Mouse (Mus musculus) midbrain, postnatal 0 days (tissue): Measurements from ENCODE around the gene Gm10837. TPM values are rescaled to one million over a fixed set of nuclear protein-coding genes. Genes with fewer than 3 reads are reported as not detected.

ENCODE experiments used
- ATAC-seq: fragments of 200-750 bp; cut with Nextera tagmentation; 2 replicates; pipeline ENCODE4 v1.8.0; 2017; ENCODE audit warnings: moderate number of reproducible peaks, mild to moderate bottlenecking, moderate TSS enrichment, moderate library complexity; ENCODE audit not compliant: low FRiP score
- DNase-seq: peaks from one replicate; pipeline ENCODE4 v3.0.0-alpha.2; 2015; ENCODE audit warnings: low spot score
- H3K27ac ChIP-seq: fragments of 300-500 bp; sonication (generic); 2 replicates; pipeline ENCODE4 v1.5.1; 2014; ENCODE audit warnings: low read depth, mild to moderate bottlenecking, low read length, mixed read lengths
- H3K27me3 ChIP-seq: fragments of 300-500 bp; sonication (generic); 2 replicates; pipeline ENCODE4 v1.6.1; 2014; ENCODE audit warnings: low read length, control low read depth, mixed read lengths; ENCODE audit not compliant: insufficient read depth
- H3K36me3 ChIP-seq: fragments of 300-500 bp; sonication (generic); 2 replicates; pipeline ENCODE4 v1.6.1; 2014; ENCODE audit warnings: low read length, control low read depth, mixed read lengths; ENCODE audit not compliant: insufficient read depth
- H3K4me1 ChIP-seq: fragments of 300-500 bp; sonication (generic); 2 replicates; pipeline ENCODE4 v1.6.1; 2014; ENCODE audit warnings: mild to moderate bottlenecking, control low read depth, antibody characterized with exemption, low read length, mixed read lengths; ENCODE audit not compliant: insufficient read depth
- H3K4me2 ChIP-seq: fragments of 300-500 bp; sonication (generic); 2 replicates; pipeline ENCODE4 v1.6.1; 2014; ENCODE audit warnings: low read depth, mild to moderate bottlenecking, low read length, mixed read lengths; ENCODE audit not compliant: poor library complexity, severe bottlenecking
- H3K4me3 ChIP-seq: fragments of 300-500 bp; sonication (generic); 2 replicates; pipeline ENCODE4 v1.5.1; 2014; ENCODE audit warnings: low read depth, mild to moderate bottlenecking, low read length, moderate library complexity
- H3K9ac ChIP-seq: fragments of 300-500 bp; sonication (generic); replicated peaks from 2 replicates; pipeline ENCODE4 v1.6.1; 2014; ENCODE audit warnings: mild to moderate bottlenecking, low read length, moderate library complexity, mixed read lengths; ENCODE audit not compliant: poor library complexity, severe bottlenecking
- H3K9me3 ChIP-seq: fragments of 300-500 bp; sonication (generic); 2 replicates; pipeline ENCODE4 v1.6.1; 2016; ENCODE audit warnings: low read length, control low read depth
- CTCF ChIP-seq: IDR thresholded peaks from 2 replicates; pipeline ENCODE4 v1.5.1; 2016; ENCODE audit warnings: antibody characterized with exemption, mild to moderate bottlenecking
- WGBS: fragments of 180-500 bp; shearing (Covaris S2); extraction: QIAGEN DNeasy Blood & Tissue Kit; methylation state at CpG from one replicate; pipeline ENCODE4 v1.1.7; 2014; 5-methylcytosine and 5-hydroxymethylcytosine counted together
- polyA plus RNA-seq: library from polyadenylated mRNA; unstranded; fragments of >200 nt; fragmentation: Nextera tagmentation; extraction: Ambion mirVana; gene quantifications from 2 replicates; pipeline ENCODE4 v1.2.1, GENCODE M21; 2015
- total RNA-seq: library from RNA; depleted of rRNA; stranded (reverse); fragments of >200 nt; gene quantifications from 2 replicates; pipeline ENCODE4 v1.2.3, GENCODE M21; 2014; rRNA removed

Gm10837 gene
- total and polyA plus RNA-seq, 2 experiments from 2014 or later = 0.32 to 0.38 TPM

GRCm38 (mm10) chr14:122535986-122536385, 45.6 kb downstream of the Gm10837 start:
- no peaks in the 10 kb centered on the region for H3K27me3 ChIP-seq
- H3K9ac ChIP-seq = no peak overlapping the region
- H3K4me1 ChIP-seq = 0 out of 2 replicates have a peak, but pooled peaks cover 3% of the 10 kb centered on the region
- DNase-seq (no peak), ATAC-seq (no peak)
- no peaks in the 10 kb centered on the region for H3K9me3 ChIP-seq
- 94% methylated on average over 1 of the region's 1 CpGs for WGBS
- no peak overlapping the region for H3K4me3 ChIP-seq
- no peaks in the 10 kb centered on the region for H3K36me3 ChIP-seq
- H3K4me2 ChIP-seq = no peak overlapping the region
- TF ChIP-seq CTCF = no peak
- no peak overlapping the region for H3K27ac ChIP-seq

Other genes starting within 250 kb of the Gm10837 start
- 1.9 TPM in 1 of 2 replicates, not detected in the other for gene Gm5089, start 39.5 kb upstream of the Gm10837 start, total RNA-seq
- 0.07 TPM in 1 of 2 replicates, not detected in the other for gene Gm5089, start 39.5 kb upstream of the Gm10837 start, polyA plus RNA-seq
- gene Zic5, start 24.9 kb upstream of the Gm10837 start, total RNA-seq = 10.7 and 24.8 TPM in 2 replicates
- gene Zic5, start 24.9 kb upstream of the Gm10837 start, polyA plus RNA-seq = 4.4 and 8.8 TPM in 2 replicates
- 69.2 and 106 TPM in 2 replicates for gene Zic2, start 15.2 kb upstream of the Gm10837 start, total RNA-seq
- 6.9 and 13.9 TPM in 2 replicates for gene Zic2, start 15.2 kb upstream of the Gm10837 start, polyA plus RNA-seq
- gene Pcca, start 43.7 kb downstream of the Gm10837 start, total RNA-seq = 9.2 and 16.7 TPM in 2 replicates
- 22.1 and 27.2 TPM in 2 replicates for gene Pcca, start 43.7 kb downstream of the Gm10837 start, polyA plus RNA-seq